Mouse (Mus musculus) heart, adult 2 months (tissue): ENCODE measurements at regions not wholly inside any gene's neighbourhood (a gene's known extent, or its start where the extent isn't known, plus 50 kb on each side); places are given as distances from the start of the nearest gene placed in this dataset.

Experiments
- DNase-seq, 2 experiments: peaks; one replicate each; pipeline ENCODE4 v3.0.0; 2021
- H3K27ac ChIP-seq: fragments of 200-600 bp; 2 replicates; pipeline ENCODE4 v1.8.1; 2022
- H3K27me3 ChIP-seq: fragments of 200-500 bp; 2 replicates; pipeline ENCODE4 v1.6.1; 2012; ENCODE audit warnings: mild to moderate bottlenecking, low read length, inconsistent platforms, mixed read lengths; ENCODE audit not compliant: control insufficient read depth, insufficient read depth
- H3K36me3 ChIP-seq: fragments of 200-500 bp; 2 replicates; pipeline ENCODE4 v1.6.1; 2012; ENCODE audit warnings: low read length, inconsistent platforms; ENCODE audit not compliant: control insufficient read depth, insufficient read depth
- H3K4me1 ChIP-seq: fragments of 200-500 bp; 2 replicates; pipeline ENCODE4 v1.6.1; 2011; ENCODE audit warnings: low read length; ENCODE audit not compliant: control insufficient read depth, insufficient read depth
- H3K4me3 ChIP-seq: fragments of 200-600 bp; 2 replicates; pipeline ENCODE4 v1.8.1; 2022
- H3K79me2 ChIP-seq: fragments of 200-500 bp; replicated peaks from 2 replicates; pipeline ENCODE4 v1.6.1; 2012; ENCODE audit warnings: mild to moderate bottlenecking, inconsistent platforms, low read length, moderate library complexity, mixed read lengths; ENCODE audit not compliant: control insufficient read depth, insufficient read depth
- H3K9ac ChIP-seq: fragments of 200-500 bp; 2 replicates; pipeline ENCODE4 v1.6.1; 2012; ENCODE audit warnings: low read depth, mild to moderate bottlenecking, control low read depth, inconsistent platforms, low read length, mixed read lengths
- CTCF ChIP-seq: fragments of 200-600 bp; IDR thresholded peaks from 2 replicates; pipeline ENCODE4 v1.8.1; 2022; ENCODE audit warnings: antibody characterized with exemption, mild to moderate bottlenecking, moderate library complexity
- EP300 ChIP-seq: fragments of 200-500 bp; IDR thresholded peaks from 2 replicates; pipeline ENCODE4 v1.6.1; 2011; ENCODE audit warnings: low read depth, low read length, control low read depth; ENCODE audit not compliant: insufficient read depth
- POLR2A ChIP-seq: fragments of 200-500 bp; IDR thresholded peaks from 2 replicates; pipeline ENCODE4 v1.6.1; 2011; ENCODE audit warnings: mild to moderate bottlenecking, low read depth, low read length, control low read depth; ENCODE audit not compliant: insufficient read depth
- WGBS: fragments of 180-500 bp; shearing (Covaris S2); methylation state at CpG from one replicate; pipeline ENCODE4 v1.1.7; 2018; 5-methylcytosine and 5-hydroxymethylcytosine counted together
- intact Hi-C: fragments of 180-260 bp; cut with DNase I; formaldehyde crosslinking; loops from one replicate; pipeline ENCODE4 v1.15.1; 2025
- microRNA-seq, 2 experiments: library from miRNA; unstranded; fragments of <30 nt; microRNA quantifications; one replicate each; pipeline ENCODE4 v1.2.0; 2021

GRCm38 (mm10) chr10:24981763-24982162, 54.5 kb upstream of the Arg1 start:
- intact Hi-C loops = no loop called here
- H3K4me3 ChIP-seq = no peak overlapping the region
- no peak overlapping the region for H3K27ac ChIP-seq
- DNase-seq = no peak
- 56% methylated on average over 3 of the region's 3 CpGs for WGBS
- TF ChIP-seq CTCF = no peak
- no peak for TF ChIP-seq EP300
- TF ChIP-seq POLR2A = no peak
- no peaks in the 10 kb centered on the region for H3K36me3 ChIP-seq
- no peak overlapping the region for H3K9ac ChIP-seq
- H3K27me3 ChIP-seq = no peaks in the 10 kb centered on the region
- H3K4me1 ChIP-seq = no peaks in the 10 kb centered on the region
- H3K79me2 ChIP-seq = no peaks in the 10 kb centered on the region

Small RNAs in the stretch of these regions (microRNA-seq; reads per million reads assigned to microRNA genes)
- gene Gm22566 = 0 reads per million in 2 experiments
